Mouse (Mus musculus): ENCODE measurements around the gene D5Ertd579e. TPM values are rescaled to one million over a fixed set of nuclear protein-coding genes. Genes with fewer than 3 reads are reported as not detected.

D5Ertd579e gene
- polyA plus RNA-seq, 1 experiment: 8.6 TPM

GRCm38 (mm10) chr5:36593176-36593575, 102.6 kb downstream of the D5Ertd579e start, which contains the start of gene Tbc1d14:
TSS of gene Tbc1d14 (minus strand) at chr5:36593276.
- H3K27me3 ChIP-seq (ENCODE audit: control insufficient read depth, insufficient read depth, insufficient read length): no peaks in the 10 kb centered on the region
- TF ChIP-seq MYOG (IDR thresholded peaks at IDR 0.05; ENCODE audit: control insufficient read depth, extremely low read depth, insufficient read length): no peak
- no peak for TF ChIP-seq MYOD1 (IDR thresholded peaks at IDR 0.05; ENCODE audit: control insufficient read depth, insufficient read length, low read depth)
- TF ChIP-seq CTCF (IDR thresholded peaks at IDR 0.05; ENCODE audit: control insufficient read depth, insufficient read depth, insufficient read length): no peak
- TF ChIP-seq MAX (IDR thresholded peaks at IDR 0.05): no peak
- TF ChIP-seq CEBPB (IDR thresholded peaks at IDR 0.05; ENCODE audit: low read depth): no peak
- no peak for TF ChIP-seq FOSL1 (IDR thresholded peaks at IDR 0.05; ENCODE audit: insufficient read depth, low read length, poor library complexity, severe bottlenecking)
- no peak for TF ChIP-seq USF1 (IDR thresholded peaks at IDR 0.05; ENCODE audit: low read depth)
- H3K79me2 ChIP-seq (ENCODE audit: control insufficient read depth, insufficient read depth): no peaks in the 10 kb centered on the region
- no peaks in the 10 kb centered on the region for H3K36me3 ChIP-seq (ENCODE audit: control insufficient read depth, insufficient read depth)
- H3K4me3 ChIP-seq (ENCODE audit: insufficient read depth, poor library complexity, severe bottlenecking): no peak within 1 kb of the TSS
- no peaks in the 10 kb centered on the region for H3K79me3 ChIP-seq (ENCODE audit: low read depth)
- H3ac ChIP-seq (ENCODE audit: control insufficient read depth, insufficient read length, low read depth): no peak within 1 kb of the TSS

- no peaks in the 10 kb centered on the region for H3K36me3 ChIP-seq (ENCODE audit: control insufficient read depth, insufficient read depth)
- no peaks in the 10 kb centered on the region for H3K79me2 ChIP-seq (ENCODE audit: control insufficient read depth, insufficient read depth)
- H3ac ChIP-seq (ENCODE audit: control insufficient read depth, insufficient read length, low read depth): no peak overlapping the region
- H3K4me3 ChIP-seq (ENCODE audit: insufficient read depth, poor library complexity, severe bottlenecking): no peak overlapping the region
- H3K79me3 ChIP-seq (ENCODE audit: low read depth): no peaks in the 10 kb centered on the region
- TF ChIP-seq CTCF (IDR thresholded peaks at IDR 0.05; ENCODE audit: control insufficient read depth, insufficient read depth, insufficient read length) (no peak), MYOG (IDR thresholded peaks at IDR 0.05; ENCODE audit: control insufficient read depth, extremely low read depth, insufficient read length) (no peak), MAX (IDR thresholded peaks at IDR 0.05) (no peak), CEBPB (IDR thresholded peaks at IDR 0.05; ENCODE audit: low read depth) (no peak), MYOD1 (IDR thresholded peaks at IDR 0.05; ENCODE audit: control insufficient read depth, insufficient read length, low read depth) (no peak), FOSL1 (IDR thresholded peaks at IDR 0.05; ENCODE audit: insufficient read depth, low read length, poor library complexity, severe bottlenecking) (no peak), USF1 (IDR thresholded peaks at IDR 0.05; ENCODE audit: low read depth) (no peak)
- peaks cover 6% of the 10 kb centered on the region for H3K27me3 ChIP-seq (ENCODE audit: control insufficient read depth, insufficient read depth, insufficient read length)
Observed at GRCm38 (mm10) chr5:36590499-36590920, 105.3 kb downstream of the D5Ertd579e start.

GRCm38 (mm10) chr5:36584299-36584698, 111.5 kb downstream of the D5Ertd579e start:
- no peak overlapping the region for H3K4me3 ChIP-seq (ENCODE audit: insufficient read depth, poor library complexity, severe bottlenecking)
- no peaks in the 10 kb centered on the region for H3K79me2 ChIP-seq (ENCODE audit: control insufficient read depth, insufficient read depth)
- no peaks in the 10 kb centered on the region for H3K36me3 ChIP-seq (ENCODE audit: control insufficient read depth, insufficient read depth)
- H3ac ChIP-seq (ENCODE audit: control insufficient read depth, insufficient read length, low read depth): no peak overlapping the region
- H3K27me3 ChIP-seq (ENCODE audit: control insufficient read depth, insufficient read depth, insufficient read length): peaks cover 8% of the 10 kb centered on the region
- TF ChIP-seq MYOG (IDR thresholded peaks at IDR 0.05; ENCODE audit: control insufficient read depth, extremely low read depth, insufficient read length) (no peak), MAX (IDR thresholded peaks at IDR 0.05) (no peak), CTCF (IDR thresholded peaks at IDR 0.05; ENCODE audit: control insufficient read depth, insufficient read depth, insufficient read length) (no peak), FOSL1 (IDR thresholded peaks at IDR 0.05; ENCODE audit: insufficient read depth, low read length, poor library complexity, severe bottlenecking) (no peak), MYOD1 (IDR thresholded peaks at IDR 0.05; ENCODE audit: control insufficient read depth, insufficient read length, low read depth) (no peak), USF1 (IDR thresholded peaks at IDR 0.05; ENCODE audit: low read depth) (no peak), CEBPB (IDR thresholded peaks at IDR 0.05; ENCODE audit: low read depth) (no peak)
- H3K79me3 ChIP-seq (ENCODE audit: low read depth): no peaks in the 10 kb centered on the region

- peak; percentile 63 for TF ChIP-seq MAX (IDR thresholded peaks at IDR 0.05)
- no peak for TF ChIP-seq MYOG (IDR thresholded peaks at IDR 0.05; ENCODE audit: control insufficient read depth, extremely low read depth, insufficient read length)
- TF ChIP-seq CEBPB (IDR thresholded peaks at IDR 0.05; ENCODE audit: low read depth): no peak
Observed at GRCm38 (mm10) chr5:36581924-36582642, 113.7 kb downstream of the D5Ertd579e start.

GRCm38 (mm10) chr5:36581259-36581923, 114.4 kb downstream of the D5Ertd579e start:
- Histone ChIP-seq H3K79me2 (ENCODE audit: control insufficient read depth, insufficient read depth) (no peaks in the 10 kb centered on the region), H3K27me3 (ENCODE audit: control insufficient read depth, insufficient read depth, insufficient read length) (peaks cover 8% of the 10 kb centered on the region), H3K36me3 (ENCODE audit: control insufficient read depth, insufficient read depth) (no peaks in the 10 kb centered on the region), H3K79me3 (ENCODE audit: low read depth) (no peaks in the 10 kb centered on the region), H3ac (ENCODE audit: control insufficient read depth, insufficient read length, low read depth) (peak overlapping the region; percentile 62), H3K4me3 (ENCODE audit: insufficient read depth, poor library complexity, severe bottlenecking) (peak overlapping the region; percentile 21)
- TF ChIP-seq MYOD1 (IDR thresholded peaks at IDR 0.05; ENCODE audit: control insufficient read depth, insufficient read length, low read depth) (no peak), MYOG (IDR thresholded peaks at IDR 0.05; ENCODE audit: control insufficient read depth, extremely low read depth, insufficient read length) (no peak), USF1 (IDR thresholded peaks at IDR 0.05; ENCODE audit: low read depth) (no peak), CTCF (IDR thresholded peaks at IDR 0.05; ENCODE audit: control insufficient read depth, insufficient read depth, insufficient read length) (no peak), FOSL1 (IDR thresholded peaks at IDR 0.05; ENCODE audit: insufficient read depth, low read length, poor library complexity, severe bottlenecking) (no peak), CEBPB (IDR thresholded peaks at IDR 0.05; ENCODE audit: low read depth) (no peak), MAX (IDR thresholded peaks at IDR 0.05) (no peak)

More at GRCm38 (mm10) chr5:36581924-36582642, 113.7 kb downstream of the D5Ertd579e start:
- Histone ChIP-seq H3ac (ENCODE audit: control insufficient read depth, insufficient read length, low read depth) (peak overlapping the region; percentile 80), H3K4me3 (ENCODE audit: insufficient read depth, poor library complexity, severe bottlenecking) (peak overlapping the region; percentile 51), H3K79me3 (ENCODE audit: low read depth) (no peaks in the 10 kb centered on the region), H3K27me3 (ENCODE audit: control insufficient read depth, insufficient read depth, insufficient read length) (peaks cover 8% of the 10 kb centered on the region), H3K36me3 (ENCODE audit: control insufficient read depth, insufficient read depth) (no peaks in the 10 kb centered on the region), H3K79me2 (ENCODE audit: control insufficient read depth, insufficient read depth) (no peaks in the 10 kb centered on the region)

Measured in C2C12 (cell line).